Mouse (Mus musculus): Measurements from ENCODE around the gene Wbp1l. TPM values are rescaled to one million over a fixed set of nuclear protein-coding genes. Genes with fewer than 3 reads are reported as not detected.

The Wbp1l gene
- total RNA-seq, 2 experiments from 2014 or later = 32.5 to 39.0 TPM

GRCm38 (mm10) chr19:46699011-46699481 lies 100.2 kb downstream of the Wbp1l start:
- DNase-seq (ENCODE audit: low spot score in 2 of 2) = no peak

GRCm38 (mm10) chr19:46701156-46701555 lies 102.3 kb downstream of the Wbp1l start:
- DNase-seq (ENCODE audit: low spot score in 2 of 2) = no peak

GRCm38 (mm10) chr19:46705779-46706495 lies 107.1 kb downstream of the Wbp1l start:
- no peak for DNase-seq (ENCODE audit: low spot score in 2 of 2)

GRCm38 (mm10) chr19:46706540-46707295 lies 107.8 kb downstream of the Wbp1l start:
- DNase-seq (ENCODE audit: low spot score in 2 of 2) = no peak

Other genes with a start within 250 kb of the Wbp1l start
- gene 2310034G01Rik, start 248.8 kb upstream of the Wbp1l start, total RNA-seq (2021) = 1 to 10 TPM in 1 of 2 experiments, under 1 TPM in 1; 0.89 to 1.3 TPM
- gene Actr1a, start 203.3 kb upstream of the Wbp1l start, total RNA-seq (2021) = 100 to 1,000 TPM; 233 to 238 TPM
- 10 to 100 TPM; 20.8 to 21.9 TPM for gene Sufu, start 202.2 kb upstream of the Wbp1l start, total RNA-seq (2021)
- 100 to 1,000 TPM; 108 to 111 TPM for gene Trim8, start 97.4 kb upstream of the Wbp1l start, total RNA-seq (2021)
- 100 to 1,000 TPM; 133 to 138 TPM for gene Arl3, start 25.9 kb upstream of the Wbp1l start, total RNA-seq (2021)
- 1 to 10 TPM; 8.5 to 9.9 TPM for gene Sfxn2, start 25.7 kb upstream of the Wbp1l start, total RNA-seq (2021)
- not detected for gene Cyp17a1, start 74.1 kb downstream of the Wbp1l start, total RNA-seq (2021)
- gene Borcs7, start 90.8 kb downstream of the Wbp1l start, total RNA-seq (2021) = 10 to 100 TPM; 16.7 to 20.1 TPM
- gene As3mt, start 108.4 kb downstream of the Wbp1l start, total RNA-seq (2021) = 10 to 100 TPM; 13.4 to 16.7 TPM
- 10 to 100 TPM; 25.2 to 28.1 TPM for gene Cnnm2, start 162.5 kb downstream of the Wbp1l start, total RNA-seq (2021)

Measured in layer of hippocampus, postnatal 10 days (tissue).